8 mouse cellular contexts compared by ENCODE assay signal in the genomic region with DNA sequence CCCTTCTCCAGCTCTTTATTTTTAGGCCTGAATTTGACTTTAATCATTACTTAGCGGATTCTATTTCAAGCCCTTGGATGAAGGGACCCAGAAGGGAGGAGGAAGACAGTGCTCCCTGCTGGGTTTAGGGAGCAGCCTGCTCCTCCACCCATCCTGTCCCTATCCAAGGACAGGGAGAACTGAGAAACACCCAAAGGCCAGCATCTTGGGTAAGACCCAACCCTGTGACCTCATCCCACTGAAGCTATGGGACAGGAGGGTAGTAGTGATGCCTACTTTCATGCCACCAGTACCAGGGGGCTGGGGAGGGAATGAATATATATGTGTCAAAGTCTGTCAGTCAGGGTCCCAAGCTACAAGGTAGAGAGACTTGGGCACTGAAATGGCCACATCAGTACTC. TPM values are rescaled to one million over a fixed set of nuclear protein-coding genes. Genes with fewer than 3 reads are reported as not detected.
DNase-seq lines count a peak whose midpoint lies in the region; ATAC-seq lines count a peak whose summit lies in the region.

No protein-coding gene starts in this region.

- no peaks in the 10 kb centered on the region for H3K9me3 ChIP-seq in forebrain, embryonic 13.5 days (replicated peaks)
- no peaks in the 10 kb centered on the region for H3K9me3 ChIP-seq in forebrain, embryonic 11.5 days (ENCODE audit: control insufficient read depth, low read length)
- no peaks in the 10 kb centered on the region for H3K9me3 ChIP-seq in lung, embryonic 15.5 days
- no peaks in the 10 kb centered on the region for H3K9me3 ChIP-seq in hindbrain, embryonic 15.5 days
- H3K9me3 ChIP-seq in neural tube, embryonic 13.5 days: no peaks in the 10 kb centered on the region

- H3K27me3 ChIP-seq in forebrain, embryonic 13.5 days: no peaks in the 10 kb centered on the region
- H3K27me3 ChIP-seq in forebrain, embryonic 11.5 days (ENCODE audit: control insufficient read depth, insufficient read depth, low read length): no peaks in the 10 kb centered on the region
- H3K27me3 ChIP-seq in lung, embryonic 15.5 days: no peaks in the 10 kb centered on the region
- no peaks in the 10 kb centered on the region for H3K27me3 ChIP-seq in hindbrain, embryonic 15.5 days
- no peaks in the 10 kb centered on the region for H3K27me3 ChIP-seq in neural tube, embryonic 13.5 days

- H3K9ac ChIP-seq in forebrain, embryonic 13.5 days: peak overlapping the region; percentile 47; the same call in 1 of the 2 replicates
- H3K9ac ChIP-seq in forebrain, embryonic 11.5 days (ENCODE audit: low read length): no peak overlapping the region
- peak overlapping the region; percentile 4; the same call in 1 of the 2 replicates for H3K9ac ChIP-seq in lung, embryonic 15.5 days
- H3K9ac ChIP-seq in hindbrain, embryonic 15.5 days: peak overlapping the region; percentile 5; the same call in 1 of the 2 replicates
- H3K9ac ChIP-seq in neural tube, embryonic 13.5 days: peak overlapping the region; percentile 62; the same call in 1 of the 2 replicates

- H3K4me3 ChIP-seq in forebrain, embryonic 13.5 days: no peak overlapping the region
- H3K4me3 ChIP-seq in forebrain, embryonic 11.5 days (ENCODE audit: low read depth, low read length): no peak overlapping the region
- no peak overlapping the region for H3K4me3 ChIP-seq in lung, embryonic 15.5 days
- no peak overlapping the region for H3K4me3 ChIP-seq in hindbrain, embryonic 15.5 days
- H3K4me3 ChIP-seq in neural tube, embryonic 13.5 days: no peak overlapping the region

- peaks cover 10% of the 10 kb centered on the region; the same call in 1 of the 2 replicates for H3K36me3 ChIP-seq in forebrain, embryonic 13.5 days (ENCODE audit: poor library complexity, severe bottlenecking)
- no peaks in the 10 kb centered on the region for H3K36me3 ChIP-seq in forebrain, embryonic 11.5 days (ENCODE audit: control insufficient read depth, insufficient read depth, low read length)
- H3K36me3 ChIP-seq in lung, embryonic 15.5 days: no peaks in the 10 kb centered on the region
- no peaks in the 10 kb centered on the region for H3K36me3 ChIP-seq in hindbrain, embryonic 15.5 days
- peaks cover 10% of the 10 kb centered on the region for H3K36me3 ChIP-seq in neural tube, embryonic 13.5 days

- H3K4me2 ChIP-seq in forebrain, embryonic 13.5 days: peak overlapping the region; percentile 14; the same call in 1 of the 2 replicates
- H3K4me2 ChIP-seq in forebrain, embryonic 11.5 days (ENCODE audit: low read depth, low read length, severe bottlenecking): no peak overlapping the region
- H3K4me2 ChIP-seq in lung, embryonic 15.5 days: peak overlapping the region; percentile 45
- H3K4me2 ChIP-seq in hindbrain, embryonic 15.5 days: 0 out of 2 replicates have a peak overlapping the region, but pooled peaks have one; percentile 36
- peak overlapping the region; percentile 42 for H3K4me2 ChIP-seq in neural tube, embryonic 13.5 days

- no peak overlapping the region for H3K27ac ChIP-seq in forebrain, embryonic 13.5 days
- no peak overlapping the region for H3K27ac ChIP-seq in forebrain, embryonic 11.5 days (ENCODE audit: low read depth, low read length)
- peak overlapping the region; percentile 88; the same call in 1 of the 2 replicates for H3K27ac ChIP-seq in lung, embryonic 15.5 days
- no peak overlapping the region for H3K27ac ChIP-seq in hindbrain, embryonic 15.5 days (replicated peaks)
- H3K27ac ChIP-seq in neural tube, embryonic 13.5 days (replicated peaks): peak overlapping the region; percentile 33; the same call in 1 of the 2 replicates

- DNase-seq in forebrain, embryonic 11.5 days (ENCODE audit: low spot score): no peak
- DNase-seq in lung, postnatal 10 days: no peak
- DNase-seq in cerebellum, adult 11-12 months: no peak
- DNase-seq in layer of hippocampus, adult 9-10 months (ENCODE audit: low spot score): no peak

- 73% methylated on average over 1 of the region's 1 CpGs for WGBS in forebrain, embryonic 13.5 days
- 50% methylated on average over 1 of the region's 1 CpGs for WGBS in forebrain, embryonic 11.5 days
- 84% methylated on average over 1 of the region's 1 CpGs for WGBS in lung, embryonic 15.5 days
- 71% methylated on average over 1 of the region's 1 CpGs for WGBS in hindbrain, embryonic 15.5 days
- 65% methylated on average over 1 of the region's 1 CpGs for WGBS in neural tube, embryonic 13.5 days

- no peak for ATAC-seq in forebrain, embryonic 13.5 days
- no peak for ATAC-seq in forebrain, embryonic 11.5 days (replicated peaks; ENCODE audit: low FRiP score)
- no peak for ATAC-seq in lung, embryonic 15.5 days (ENCODE audit: borderline replicate concordance, extremely low read depth, low FRiP score, low TSS enrichment)
- ATAC-seq in hindbrain, embryonic 15.5 days (ENCODE audit: low FRiP score, low read depth): no peak
- ATAC-seq in neural tube, embryonic 13.5 days (ENCODE audit: low read depth): no peak

- peaks cover 79% of the 10 kb centered on the region for H3K4me1 ChIP-seq in forebrain, embryonic 13.5 days
- peaks cover 23% of the 10 kb centered on the region for H3K4me1 ChIP-seq in forebrain, embryonic 11.5 days (replicated peaks; ENCODE audit: control insufficient read depth, insufficient read depth, low read length)
- H3K4me1 ChIP-seq in lung, embryonic 15.5 days: peaks cover 73% of the 10 kb centered on the region
- peaks cover 81% of the 10 kb centered on the region for H3K4me1 ChIP-seq in hindbrain, embryonic 15.5 days (replicated peaks)
- H3K4me1 ChIP-seq in neural tube, embryonic 13.5 days (replicated peaks): peaks cover 78% of the 10 kb centered on the region

RNA-seq across cellular contexts. Expression of gene Csk, which starts 12.4 kb away (rescaled TPM):
- 35.0 and 39.8 TPM in 2 replicates for polyA plus RNA-seq in forebrain, embryonic 13.5 days (2015; fragmentation: Nextera tagmentation; extraction: Ambion mirVana)
- 32.9 and 39.5 TPM in 2 replicates for polyA plus RNA-seq in forebrain, embryonic 11.5 days (2014; fragmentation: Nextera tagmentation; extraction: Ambion mirVana)
- 22.7 and 25.9 TPM in 2 replicates for polyA plus RNA-seq in lung, embryonic 15.5 days (2015; fragmentation: Nextera tagmentation; extraction: Ambion mirVana)
- polyA plus RNA-seq in hindbrain, embryonic 15.5 days (2015; fragmentation: Nextera tagmentation; extraction: Ambion mirVana): 36.6 and 44.5 TPM in 2 replicates
- polyA plus RNA-seq in neural tube, embryonic 13.5 days (2015; fragmentation: Nextera tagmentation; extraction: Ambion mirVana): 43.7 and 43.9 TPM in 2 replicates

RNA-seq across cellular contexts. Expression of gene Lman1l, which starts 20.4 kb away (rescaled TPM):
- not detected in 2 replicates for polyA plus RNA-seq in forebrain, embryonic 13.5 days (2015; fragmentation: Nextera tagmentation; extraction: Ambion mirVana)
- not detected in 2 replicates for polyA plus RNA-seq in forebrain, embryonic 11.5 days (2014; fragmentation: Nextera tagmentation; extraction: Ambion mirVana)
- polyA plus RNA-seq in lung, embryonic 15.5 days (2015; fragmentation: Nextera tagmentation; extraction: Ambion mirVana): not detected in 2 replicates
- not detected in 2 replicates for polyA plus RNA-seq in hindbrain, embryonic 15.5 days (2015; fragmentation: Nextera tagmentation; extraction: Ambion mirVana)
- polyA plus RNA-seq in neural tube, embryonic 13.5 days (2015; fragmentation: Nextera tagmentation; extraction: Ambion mirVana): not detected in 2 replicates

RNA-seq across cellular contexts. Expression of gene Cplx3, which starts 34.9 kb away (rescaled TPM):
- not detected in 2 replicates for polyA plus RNA-seq in forebrain, embryonic 13.5 days (2015; fragmentation: Nextera tagmentation; extraction: Ambion mirVana)
- 0.15 TPM in 1 of 2 replicates, not detected in the other for polyA plus RNA-seq in forebrain, embryonic 11.5 days (2014; fragmentation: Nextera tagmentation; extraction: Ambion mirVana)
- not detected in 2 replicates for polyA plus RNA-seq in lung, embryonic 15.5 days (2015; fragmentation: Nextera tagmentation; extraction: Ambion mirVana)
- polyA plus RNA-seq in hindbrain, embryonic 15.5 days (2015; fragmentation: Nextera tagmentation; extraction: Ambion mirVana): 0.19 and 1.3 TPM in 2 replicates
- polyA plus RNA-seq in neural tube, embryonic 13.5 days (2015; fragmentation: Nextera tagmentation; extraction: Ambion mirVana): not detected in 2 replicates

RNA-seq across cellular contexts. Expression of gene Cyp1a2, which starts 42.5 kb away (rescaled TPM):
- not detected in 2 replicates for polyA plus RNA-seq in forebrain, embryonic 13.5 days (2015; fragmentation: Nextera tagmentation; extraction: Ambion mirVana)
- polyA plus RNA-seq in forebrain, embryonic 11.5 days (2014; fragmentation: Nextera tagmentation; extraction: Ambion mirVana): not detected in 2 replicates
- polyA plus RNA-seq in lung, embryonic 15.5 days (2015; fragmentation: Nextera tagmentation; extraction: Ambion mirVana): not detected in 2 replicates
- polyA plus RNA-seq in hindbrain, embryonic 15.5 days (2015; fragmentation: Nextera tagmentation; extraction: Ambion mirVana): not detected in 2 replicates
- not detected in 2 replicates for polyA plus RNA-seq in neural tube, embryonic 13.5 days (2015; fragmentation: Nextera tagmentation; extraction: Ambion mirVana)

RNA-seq across cellular contexts. Expression of gene Cyp1a1, which starts 46.7 kb away (rescaled TPM):
- 0.06 TPM in 1 of 2 replicates, not detected in the other for polyA plus RNA-seq in forebrain, embryonic 13.5 days (2015; fragmentation: Nextera tagmentation; extraction: Ambion mirVana)
- not detected in 2 replicates for polyA plus RNA-seq in forebrain, embryonic 11.5 days (2014; fragmentation: Nextera tagmentation; extraction: Ambion mirVana)
- 0.11 and 0.14 TPM in 2 replicates for polyA plus RNA-seq in lung, embryonic 15.5 days (2015; fragmentation: Nextera tagmentation; extraction: Ambion mirVana)
- 0.05 and 0.19 TPM in 2 replicates for polyA plus RNA-seq in hindbrain, embryonic 15.5 days (2015; fragmentation: Nextera tagmentation; extraction: Ambion mirVana)
- polyA plus RNA-seq in neural tube, embryonic 13.5 days (2015; fragmentation: Nextera tagmentation; extraction: Ambion mirVana): 0.15 TPM in 1 of 2 replicates, not detected in the other

Comparison
In these comparisons a context has a peak if more than half of its experiments do, and no peak if none do; other contexts are left out.
1. H3K27ac ChIP-seq: peak in lung, embryonic 15.5 days (single experiment) and neural tube, embryonic 13.5 days (single experiment); none in forebrain, embryonic 13.5 days (single experiment), forebrain, embryonic 11.5 days (single experiment) and hindbrain, embryonic 15.5 days (single experiment).